Mouse (Mus musculus): ENCODE data around the gene Cs. TPM values are rescaled to one million over a fixed set of nuclear protein-coding genes. Genes with fewer than 3 reads are reported as not detected.
A peak's percentile ranks its signal among the peaks of the same experiment; 100 is the strongest.

The Cs gene
- total and polyA plus RNA-seq, 3 experiments: 133 to 256 (median 161) TPM

- TF ChIP-seq ZMIZ1 (IDR thresholded peaks at IDR 0.05; ENCODE audit: low read depth, low read length) (peak; percentile 60; the same call in 1 of the 2 replicates), POLR2A (IDR thresholded peaks at IDR 0.05; ENCODE audit: control insufficient read depth in 1 of 2, insufficient read depth in 1 of 2, low read depth in 1 of 2, low read length in 2 of 2, poor library complexity in 1 of 2) (peak; percentile 85 to 89), RCOR1 (IDR thresholded peaks at IDR 0.05; ENCODE audit: low read depth, low read length) (no peak), MEF2A (IDR thresholded peaks at IDR 0.05; ENCODE audit: extremely low read depth, insufficient replicate concordance, low read depth, low read length, poor library complexity, severe bottlenecking) (no peak), MYC (IDR thresholded peaks at IDR 0.05; ENCODE audit: low read depth, low read length) (no peak)
Measured at GRCm38 (mm10) chr10:128411211-128412054, 73.9 kb downstream of the Cs start, which contains the start of the genes Nabp2 and Rnf41 (continued).

- DNase-seq (ENCODE audit: low read depth, low spot score): no peak
- Histone ChIP-seq H3K36me3 (ENCODE audit: control insufficient read depth in 1 of 2, insufficient read depth in 2 of 2, low read length in 2 of 2) (peaks cover 2 to 9% of the 10 kb centered on the region in 2 experiments), H3K4me1 (ENCODE audit: control insufficient read depth in 1 of 2, insufficient read depth in 2 of 2, low read length in 2 of 2) (peaks cover 0 to 8% of the 10 kb centered on the region in 2 experiments; a peak in 2 of 4 replicates), H3K27me3 (ENCODE audit: control insufficient read depth in 1 of 2, insufficient read depth in 2 of 2, low read length in 2 of 2) (no peaks in the 10 kb centered on the region), H3K79me2 (ENCODE audit: control insufficient read depth, insufficient read depth, low read length, poor library complexity) (peaks cover 32% of the 10 kb centered on the region), H3K9ac (ENCODE audit: control insufficient read depth, low read depth, low read length, poor library complexity, severe bottlenecking) (peak overlapping the region; percentile 88), H3K9me3 (replicated peaks; ENCODE audit: insufficient read depth, low read length) (no peaks in the 10 kb centered on the region), H3K27ac (ENCODE audit: control insufficient read depth, low read depth, low read length) (peak overlapping the region; percentile 51), H3K4me3 (ENCODE audit: control insufficient read depth in 1 of 2, insufficient read depth in 1 of 2, low read depth in 2 of 2, low read length in 2 of 2) (peak overlapping the region; percentile 79 to 91)
- TF ChIP-seq ZKSCAN1 (IDR thresholded peaks at IDR 0.05; ENCODE audit: low read depth, low read length) (no peak), SMC3 (IDR thresholded peaks at IDR 0.05; ENCODE audit: low read depth, low read length) (no peak), ZMIZ1 (IDR thresholded peaks at IDR 0.05; ENCODE audit: low read depth, low read length) (no peak), TCF12 (IDR thresholded peaks at IDR 0.05; ENCODE audit: low read depth, low read length) (no peak), GABPA (IDR thresholded peaks at IDR 0.05; ENCODE audit: low read depth, low read length) (no peak), CTCF (IDR thresholded peaks at IDR 0.05 in 2 of 3, conservative IDR thresholded peaks at IDR 0.05 in 1 of 3; ENCODE audit: control insufficient read depth in 1 of 3, insufficient read depth in 1 of 3, low read depth in 2 of 3, low read length in 3 of 3, poor library complexity in 1 of 3, severe bottlenecking in 1 of 3) (no peak), ZC3H11A (IDR thresholded peaks at IDR 0.05; ENCODE audit: low read depth, low read length) (no peak)
Measured at GRCm38 (mm10) chr10:128412055-128412381, 74.5 kb downstream of the Cs start.

Other genes starting within 250 kb of the Cs start
- 5.5 and 8.2 TPM in 2 replicates for gene Baz2a, start 246.2 kb upstream of the Cs start, total RNA-seq (2012; rRNA removed)
- gene Baz2a, start 246.2 kb upstream of the Cs start, polyA plus RNA-seq (2012; ENCODE audit: insufficient read depth in 1 of 2, insufficient read length in 2 of 2, low read depth in 1 of 2, low replicate concordance in 2 of 2, missing spikeins in 1 of 2): 10 to 100 TPM; 33.8 to 46.0 TPM
- 5.1 and 5.8 TPM in 2 replicates for gene Rbms2, start 157.4 kb upstream of the Cs start, total RNA-seq (2012; rRNA removed)
- gene Rbms2, start 157.4 kb upstream of the Cs start, polyA plus RNA-seq (2012; ENCODE audit: insufficient read depth in 1 of 2, insufficient read length in 2 of 2, low read depth in 1 of 2, low replicate concordance in 2 of 2, missing spikeins in 1 of 2): 10 to 100 TPM in 1 of 2 experiments, not detected in 1; 23.5 TPM
- 11.8 and 15.6 TPM in 2 replicates for gene Gls2, start 143.3 kb upstream of the Cs start, total RNA-seq (2012; rRNA removed)
- 10 to 100 TPM in 1 of 2 experiments, not detected in 1; 17.8 TPM for gene Gls2, start 143.3 kb upstream of the Cs start, polyA plus RNA-seq (2012; ENCODE audit: insufficient read depth in 1 of 2, insufficient read length in 2 of 2, low read depth in 1 of 2, low replicate concordance in 2 of 2, missing spikeins in 1 of 2)
- gene Spryd4, start 125.9 kb upstream of the Cs start, total RNA-seq (2012; rRNA removed): 13.8 and 17.2 TPM in 2 replicates
- gene Spryd4, start 125.9 kb upstream of the Cs start, polyA plus RNA-seq (2012; ENCODE audit: insufficient read depth in 1 of 2, insufficient read length in 2 of 2, low read depth in 1 of 2, low replicate concordance in 2 of 2, missing spikeins in 1 of 2): 10 to 100 TPM in 1 of 2 experiments, not detected in 1; 19.6 TPM
- gene Mip, start 111.9 kb upstream of the Cs start, total RNA-seq (2012; rRNA removed): not detected in 2 replicates
- gene Mip, start 111.9 kb upstream of the Cs start, polyA plus RNA-seq (2012; ENCODE audit: insufficient read depth in 1 of 2, insufficient read length in 2 of 2, low read depth in 1 of 2, low replicate concordance in 2 of 2, missing spikeins in 1 of 2): under 1 TPM in 1 of 2 experiments, not detected in 1; 0.04 TPM
- gene Timeless, start 105.7 kb upstream of the Cs start, total RNA-seq (2012; rRNA removed): 49.3 and 50.2 TPM in 2 replicates
- gene Timeless, start 105.7 kb upstream of the Cs start, polyA plus RNA-seq (2012; ENCODE audit: insufficient read depth in 1 of 2, insufficient read length in 2 of 2, low read depth in 1 of 2, low replicate concordance in 2 of 2, missing spikeins in 1 of 2): 100 to 1,000 TPM in 1 of 2 experiments, 10 to 100 TPM in 1; 89.8 to 627 TPM
- gene Apon, start 83.6 kb upstream of the Cs start, total RNA-seq (2012; rRNA removed): 0.27 and 0.46 TPM in 2 replicates
- under 1 TPM in 1 of 2 experiments, not detected in 1; 0.46 TPM for gene Apon, start 83.6 kb upstream of the Cs start, polyA plus RNA-seq (2012; ENCODE audit: insufficient read depth in 1 of 2, insufficient read length in 2 of 2, low read depth in 1 of 2, low replicate concordance in 2 of 2, missing spikeins in 1 of 2)
- not detected in 2 replicates for gene Apof, start 69.1 kb upstream of the Cs start, total RNA-seq (2012; rRNA removed)
- gene Apof, start 69.1 kb upstream of the Cs start, polyA plus RNA-seq (2012; ENCODE audit: insufficient read depth in 1 of 2, insufficient read length in 2 of 2, low read depth in 1 of 2, low replicate concordance in 2 of 2, missing spikeins in 1 of 2): not detected
- 3.4 and 3.6 TPM in 2 replicates for gene Stat2, start 67.2 kb upstream of the Cs start, total RNA-seq (2012; rRNA removed)
- 1 to 10 TPM in 1 of 2 experiments, not detected in 1; 6.6 TPM for gene Stat2, start 67.2 kb upstream of the Cs start, polyA plus RNA-seq (2012; ENCODE audit: insufficient read depth in 1 of 2, insufficient read length in 2 of 2, low read depth in 1 of 2, low replicate concordance in 2 of 2, missing spikeins in 1 of 2)
- gene Il23a, start 39.0 kb upstream of the Cs start, total RNA-seq (2012; rRNA removed): 0.12 and 0.20 TPM in 2 replicates
- gene Il23a, start 39.0 kb upstream of the Cs start, polyA plus RNA-seq (2012; ENCODE audit: insufficient read depth in 1 of 2, insufficient read length in 2 of 2, low read depth in 1 of 2, low replicate concordance in 2 of 2, missing spikeins in 1 of 2): under 1 TPM in 1 of 2 experiments, not detected in 1; 0.29 TPM
- 6.8 and 7.9 TPM in 2 replicates for gene Pan2, start 34.4 kb upstream of the Cs start, total RNA-seq (2012; rRNA removed)
- 10 to 100 TPM in 1 of 2 experiments, not detected in 1; 28.6 TPM for gene Pan2, start 34.4 kb upstream of the Cs start, polyA plus RNA-seq (2012; ENCODE audit: insufficient read depth in 1 of 2, insufficient read length in 2 of 2, low read depth in 1 of 2, low replicate concordance in 2 of 2, missing spikeins in 1 of 2)
- gene Cnpy2, start 15.3 kb upstream of the Cs start, total RNA-seq (2012; rRNA removed): 92.4 and 98.1 TPM in 2 replicates
- gene Cnpy2, start 15.3 kb upstream of the Cs start, polyA plus RNA-seq (2012; ENCODE audit: insufficient read depth in 1 of 2, insufficient read length in 2 of 2, low read depth in 1 of 2, low replicate concordance in 2 of 2, missing spikeins in 1 of 2): 100 to 1,000 TPM in 1 of 2 experiments, not detected in 1; 107 TPM
- 6.8 and 7.7 TPM in 2 replicates for gene Coq10a, start 31.3 kb downstream of the Cs start, total RNA-seq (2012; rRNA removed)
- gene Coq10a, start 31.3 kb downstream of the Cs start, polyA plus RNA-seq (2012; ENCODE audit: insufficient read depth in 1 of 2, insufficient read length in 2 of 2, low read depth in 1 of 2, low replicate concordance in 2 of 2, missing spikeins in 1 of 2): 10 to 100 TPM in 1 of 2 experiments, not detected in 1; 14.1 TPM
- gene Ankrd52, start 39.4 kb downstream of the Cs start, total RNA-seq (2012; rRNA removed): 9.5 and 10.0 TPM in 2 replicates
- 10 to 100 TPM in 1 of 2 experiments, not detected in 1; 39.9 TPM for gene Ankrd52, start 39.4 kb downstream of the Cs start, polyA plus RNA-seq (2012; ENCODE audit: insufficient read depth in 1 of 2, insufficient read length in 2 of 2, low read depth in 1 of 2, low replicate concordance in 2 of 2, missing spikeins in 1 of 2)
- gene Slc39a5, start 63.5 kb downstream of the Cs start, total RNA-seq (2012; rRNA removed): not detected in 2 replicates
- not detected for gene Slc39a5, start 63.5 kb downstream of the Cs start, polyA plus RNA-seq (2012; ENCODE audit: insufficient read depth in 1 of 2, insufficient read length in 2 of 2, low read depth in 1 of 2, low replicate concordance in 2 of 2, missing spikeins in 1 of 2)
- gene Nabp2, start 73.8 kb downstream of the Cs start, total RNA-seq (2012; rRNA removed): 33.7 and 39.9 TPM in 2 replicates
- gene Nabp2, start 73.8 kb downstream of the Cs start, polyA plus RNA-seq (2012; ENCODE audit: insufficient read depth in 1 of 2, insufficient read length in 2 of 2, low read depth in 1 of 2, low replicate concordance in 2 of 2, missing spikeins in 1 of 2): 100 to 1,000 TPM; 166 to 249 TPM
- gene Rnf41, start 73.9 kb downstream of the Cs start, total RNA-seq (2012; rRNA removed): 25.4 and 28.1 TPM in 2 replicates
- gene Rnf41, start 73.9 kb downstream of the Cs start, polyA plus RNA-seq (2012; ENCODE audit: insufficient read depth in 1 of 2, insufficient read length in 2 of 2, low read depth in 1 of 2, low replicate concordance in 2 of 2, missing spikeins in 1 of 2): 10 to 100 TPM in 1 of 2 experiments, not detected in 1; 27.4 TPM
- gene Smarcc2, start 121.5 kb downstream of the Cs start, total RNA-seq (2012; rRNA removed): 22.3 and 24.8 TPM in 2 replicates
- gene Smarcc2, start 121.5 kb downstream of the Cs start, polyA plus RNA-seq (2012; ENCODE audit: insufficient read depth in 1 of 2, insufficient read length in 2 of 2, low read depth in 1 of 2, low replicate concordance in 2 of 2, missing spikeins in 1 of 2): 100 to 1,000 TPM in 1 of 2 experiments, 10 to 100 TPM in 1; 68.8 to 226 TPM
- gene Myl6, start 156.4 kb downstream of the Cs start, total RNA-seq (2012; rRNA removed): 560 and 589 TPM in 2 replicates
- 100 to 1,000 TPM in 1 of 2 experiments, not detected in 1; 399 TPM for gene Myl6, start 156.4 kb downstream of the Cs start, polyA plus RNA-seq (2012; ENCODE audit: insufficient read depth in 1 of 2, insufficient read length in 2 of 2, low read depth in 1 of 2, low replicate concordance in 2 of 2, missing spikeins in 1 of 2)
- gene Myl6b, start 161.0 kb downstream of the Cs start, total RNA-seq (2012; rRNA removed): 1.8 and 2.6 TPM in 2 replicates
- gene Myl6b, start 161.0 kb downstream of the Cs start, polyA plus RNA-seq (2012; ENCODE audit: insufficient read depth in 1 of 2, insufficient read length in 2 of 2, low read depth in 1 of 2, low replicate concordance in 2 of 2, missing spikeins in 1 of 2): 10 to 100 TPM in 1 of 2 experiments, not detected in 1; 18.8 TPM
- 35.1 and 35.9 TPM in 2 replicates for gene Esyt1, start 188.1 kb downstream of the Cs start, total RNA-seq (2012; rRNA removed)
- 10 to 100 TPM; 53.4 to 57.0 TPM for gene Esyt1, start 188.1 kb downstream of the Cs start, polyA plus RNA-seq (2012; ENCODE audit: insufficient read depth in 1 of 2, insufficient read length in 2 of 2, low read depth in 1 of 2, low replicate concordance in 2 of 2, missing spikeins in 1 of 2)
- gene Zc3h10, start 210.0 kb downstream of the Cs start, total RNA-seq (2012; rRNA removed): 14.2 and 14.6 TPM in 2 replicates
- 10 to 100 TPM in 1 of 2 experiments, not detected in 1; 17.3 TPM for gene Zc3h10, start 210.0 kb downstream of the Cs start, polyA plus RNA-seq (2012; ENCODE audit: insufficient read depth in 1 of 2, insufficient read length in 2 of 2, low read depth in 1 of 2, low replicate concordance in 2 of 2, missing spikeins in 1 of 2)
- gene Rpl41, start 211.6 kb downstream of the Cs start, total RNA-seq (2012; rRNA removed): 6,649 and 6,931 TPM in 2 replicates
- gene Rpl41, start 211.6 kb downstream of the Cs start, polyA plus RNA-seq (2012; ENCODE audit: insufficient read depth in 1 of 2, insufficient read length in 2 of 2, low read depth in 1 of 2, low replicate concordance in 2 of 2, missing spikeins in 1 of 2): over 10,000 TPM in 1 of 2 experiments, 100 to 1,000 TPM in 1; 274 to 10,905 TPM
- gene Pa2g4, start 228.3 kb downstream of the Cs start, total RNA-seq (2012; rRNA removed): 232 and 235 TPM in 2 replicates
- 100 to 1,000 TPM; 298 to 663 TPM for gene Pa2g4, start 228.3 kb downstream of the Cs start, polyA plus RNA-seq (2012; ENCODE audit: insufficient read depth in 1 of 2, insufficient read length in 2 of 2, low read depth in 1 of 2, low replicate concordance in 2 of 2, missing spikeins in 1 of 2)